Mouse (Mus musculus) heart, adult 9 months (tissue): ENCODE data around the gene Ptprn2.

ENCODE experiments used
- DNase-seq, 2 experiments: peaks; one replicate each; pipeline ENCODE4 v3.0.0; 2022; ENCODE audit warnings: low spot score in 2 of 2

The Ptprn2 gene

DNA sequence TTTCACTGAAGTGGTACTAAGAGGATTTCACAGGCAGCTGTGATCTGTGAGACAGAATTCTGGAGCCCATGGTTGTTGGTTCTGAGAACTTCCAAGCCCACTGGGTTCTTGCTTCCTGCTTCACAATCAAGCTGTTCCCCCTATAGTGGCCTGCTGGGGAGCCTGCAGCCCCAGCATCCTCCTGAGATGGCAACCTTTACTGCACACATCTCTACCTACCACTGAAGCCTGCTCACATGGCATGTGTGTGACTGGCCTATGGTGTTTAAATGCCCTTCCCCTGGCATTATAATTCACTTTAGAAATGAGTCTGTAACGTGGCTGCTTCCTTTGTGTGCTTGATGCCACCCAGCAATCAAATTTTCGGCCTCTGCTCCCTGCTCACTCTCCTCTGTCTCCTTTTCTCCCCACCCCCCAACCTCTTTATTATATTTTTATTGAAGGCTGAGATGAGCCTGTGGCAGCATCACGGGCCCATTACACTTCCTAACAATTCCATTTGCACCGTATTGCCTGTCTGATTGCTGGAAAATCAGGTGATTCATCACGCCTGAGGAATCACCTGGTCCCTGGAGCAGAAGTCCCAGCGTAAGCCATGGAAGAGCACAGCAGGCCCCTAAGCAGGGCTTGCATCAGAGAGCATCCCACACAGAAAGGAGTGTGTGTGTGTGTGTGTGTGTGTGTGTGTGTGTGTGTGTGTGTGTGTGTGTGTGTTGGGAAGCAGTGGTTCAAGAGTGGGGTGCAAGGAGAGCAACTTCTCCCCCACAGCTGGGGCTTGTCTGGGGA, 402.2 kb downstream of the Ptprn2 start:
- DNase-seq: no peak

DNA sequence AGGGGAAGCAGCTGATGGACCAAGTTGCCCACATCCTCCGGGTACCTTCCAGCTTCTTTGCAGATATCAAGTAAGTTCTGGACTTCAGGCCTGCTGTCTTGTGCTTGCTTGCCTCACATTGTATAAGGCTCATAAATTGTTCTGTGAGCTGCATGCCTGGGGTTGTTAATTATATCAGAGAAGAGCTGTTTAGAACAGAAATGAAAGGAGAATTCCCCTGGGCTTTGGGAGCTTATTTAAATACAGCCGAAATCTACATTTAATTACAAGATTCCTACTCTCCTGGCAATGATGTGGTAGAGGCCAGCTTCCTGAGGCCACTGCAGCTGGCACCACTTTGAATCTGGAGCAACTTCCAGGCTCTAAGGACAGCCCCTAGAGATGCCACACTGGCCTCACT, 403.3 kb downstream of the Ptprn2 start:
- DNase-seq: no peak

DNA sequence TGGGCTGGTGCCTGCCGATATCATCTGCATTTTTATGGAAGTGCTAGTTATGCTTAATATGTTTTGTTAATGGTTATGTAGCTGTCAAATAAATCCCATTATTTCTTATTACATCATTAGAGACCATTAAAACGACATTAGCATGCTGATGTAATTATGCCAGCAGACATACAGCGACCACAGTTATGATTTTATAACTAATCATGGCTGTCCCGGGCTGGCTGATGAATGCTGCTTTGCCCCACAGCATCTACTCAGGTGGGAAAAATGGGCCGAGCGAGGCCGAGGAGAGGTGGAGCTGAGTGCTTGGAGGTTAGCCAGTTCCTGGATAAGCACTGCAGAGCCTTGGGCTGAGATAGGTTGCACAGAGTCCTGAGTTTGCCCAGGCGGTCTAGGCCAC, 407.1 kb downstream of the Ptprn2 start:
- no peak for DNase-seq

DNA sequence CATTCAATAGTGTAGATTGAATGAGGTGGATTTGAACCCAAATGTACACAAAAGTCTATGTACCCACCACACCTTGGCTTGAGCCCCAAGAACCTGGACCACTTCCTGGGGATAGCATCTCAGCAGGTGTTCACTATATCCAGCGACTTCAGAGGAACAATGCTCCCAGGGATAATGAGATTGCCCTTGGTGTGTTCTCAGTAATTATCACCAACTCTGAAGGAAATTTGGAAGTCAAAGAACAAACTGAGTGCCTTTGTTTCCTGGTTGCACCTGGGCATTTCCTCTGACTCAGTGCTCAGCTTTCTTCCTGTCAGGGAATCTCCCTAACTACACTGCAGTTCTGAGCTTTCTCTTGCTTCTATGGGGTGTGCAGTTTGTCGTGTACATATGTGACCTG, 411.1 kb downstream of the Ptprn2 start:
- DNase-seq: no peak

DNA sequence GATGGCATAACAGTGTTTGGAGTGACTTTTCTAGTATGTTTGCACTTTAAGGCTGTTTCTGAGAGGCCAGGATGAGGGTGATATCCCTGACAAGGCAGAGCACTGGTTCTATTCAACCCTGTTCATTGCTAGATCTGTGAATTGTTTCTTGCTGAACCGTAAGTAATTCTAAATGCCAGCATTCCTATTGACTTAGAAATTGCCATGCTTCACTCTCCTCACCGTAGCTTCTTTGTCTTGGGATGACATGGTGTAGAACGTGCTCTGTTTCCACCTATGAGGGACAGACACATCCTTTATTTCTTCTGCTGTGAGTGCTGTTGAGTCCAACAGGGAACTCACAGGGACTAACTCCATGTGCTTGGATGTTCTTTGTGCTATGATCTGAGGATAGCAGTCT, 416.3 kb downstream of the Ptprn2 start:
- no peak for DNase-seq

DNA sequence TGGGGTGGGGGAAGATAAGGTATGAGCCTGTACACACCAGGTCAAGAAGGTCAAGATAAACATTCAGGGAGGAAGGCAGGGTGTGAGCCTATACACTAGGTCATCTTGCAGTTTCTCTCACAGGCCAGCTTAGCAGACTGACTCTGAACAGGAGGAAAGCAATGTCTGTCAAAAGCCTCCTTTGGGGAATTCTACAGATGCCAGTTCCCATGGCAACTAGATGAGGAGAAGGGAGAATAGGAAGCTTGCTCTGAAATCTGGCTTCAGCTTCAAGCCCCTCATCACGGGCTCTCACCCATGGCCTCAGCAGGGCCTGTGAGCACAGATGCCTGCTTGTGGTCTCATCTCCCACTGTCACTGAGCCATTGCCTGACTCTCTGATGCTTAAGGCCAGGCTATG, 421.9 kb downstream of the Ptprn2 start:
- no peak for DNase-seq

DNA sequence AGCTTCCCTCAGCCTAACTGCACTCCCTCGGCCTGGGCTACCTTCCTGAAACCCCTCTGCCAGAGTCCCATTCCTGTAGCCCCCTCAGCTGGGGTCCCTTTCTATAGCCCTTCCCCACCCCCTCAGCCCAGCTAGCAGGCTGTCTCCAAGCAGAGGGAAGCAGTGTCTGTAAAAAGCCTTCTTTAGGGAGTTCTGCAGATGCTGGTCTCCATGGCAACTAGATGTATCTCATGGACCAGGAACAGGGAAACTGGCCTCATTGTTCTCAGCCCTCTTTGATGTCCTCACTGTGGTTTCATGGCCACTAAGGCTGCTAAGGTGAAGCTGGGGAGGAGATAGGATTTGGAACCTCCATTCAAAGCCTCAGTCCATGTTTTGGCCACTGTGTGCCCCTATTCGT, 423.1 kb downstream of the Ptprn2 start:
- no peak for DNase-seq

DNA sequence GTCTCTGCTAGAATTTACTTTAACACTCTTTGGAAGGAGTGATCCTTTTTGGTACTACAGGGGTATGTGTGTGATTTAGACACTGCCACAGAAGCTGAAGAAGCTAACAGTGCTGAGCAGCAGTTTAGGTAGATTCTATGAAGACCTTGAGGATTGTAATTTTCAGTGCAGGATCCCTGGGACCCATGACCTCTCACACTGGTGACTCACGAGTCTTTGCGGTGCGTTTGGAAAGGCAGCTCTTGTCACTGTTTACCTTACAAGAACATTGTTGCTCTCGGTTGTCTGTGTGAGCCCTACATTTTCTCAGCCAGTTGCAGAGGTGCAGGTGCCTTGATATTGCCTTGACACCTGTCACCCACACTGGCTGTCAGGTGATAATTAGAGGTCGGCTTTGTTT, 431.3 kb downstream of the Ptprn2 start:
- no peak for DNase-seq

DNA sequence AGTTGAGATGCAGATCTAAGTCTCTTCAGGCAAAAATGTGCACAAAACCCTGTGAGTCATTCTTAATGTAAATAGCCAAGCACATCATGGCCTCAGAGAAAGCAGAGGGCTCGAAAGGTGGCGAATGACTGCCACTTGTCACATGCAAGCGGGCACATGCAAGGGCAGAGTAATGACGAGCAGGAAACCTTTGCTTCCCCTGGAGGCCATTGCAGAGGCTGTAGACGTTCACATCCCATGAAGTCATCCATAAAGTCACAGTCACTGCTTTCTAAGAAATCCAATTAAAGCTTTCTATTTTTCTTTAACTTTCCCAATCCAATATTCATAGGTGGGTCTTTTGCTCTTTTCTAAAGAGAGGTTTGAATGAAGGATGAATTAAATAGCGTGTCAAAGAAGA, 433.7 kb downstream of the Ptprn2 start:
- DNase-seq: no peak

DNA sequence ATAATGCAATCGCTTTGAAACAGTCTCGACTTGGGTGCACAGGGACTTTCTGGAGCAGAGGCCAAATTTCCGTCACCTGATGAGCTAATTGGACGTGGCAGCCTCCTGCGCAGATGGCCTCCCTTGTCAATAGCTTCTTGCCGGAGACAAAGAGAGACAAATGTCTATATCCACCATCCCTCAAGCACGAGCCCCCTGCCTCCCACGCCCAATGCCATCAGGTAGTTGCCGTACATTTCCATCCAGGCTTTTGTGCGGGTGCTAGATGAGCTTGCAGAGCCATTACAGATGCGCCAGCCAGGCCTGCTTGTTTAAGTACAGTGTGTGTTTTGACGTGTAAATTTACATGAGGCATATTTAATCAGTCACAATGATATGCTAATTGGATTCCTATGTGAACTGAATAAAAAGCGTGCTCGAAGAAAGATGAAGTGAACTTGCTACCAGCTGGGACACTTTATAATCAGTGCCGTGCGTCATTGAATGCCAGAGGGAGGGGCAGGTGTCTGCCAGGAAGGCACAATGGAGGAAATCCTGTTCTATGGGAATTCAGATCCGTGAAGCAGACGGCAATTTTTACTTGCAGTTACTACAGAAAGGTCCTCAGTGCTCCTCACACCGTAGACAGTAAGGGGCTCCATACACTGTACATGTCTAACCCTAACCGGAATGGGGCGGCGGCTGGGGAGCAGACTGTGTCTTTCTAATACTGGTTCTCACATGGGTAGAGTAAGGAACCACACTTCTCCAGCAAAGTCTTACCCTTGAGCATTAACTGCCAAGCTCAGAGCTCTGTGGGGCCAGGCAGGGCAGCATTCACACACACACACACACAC, 434.4 kb downstream of the Ptprn2 start:
- no peak for DNase-seq

DNA sequence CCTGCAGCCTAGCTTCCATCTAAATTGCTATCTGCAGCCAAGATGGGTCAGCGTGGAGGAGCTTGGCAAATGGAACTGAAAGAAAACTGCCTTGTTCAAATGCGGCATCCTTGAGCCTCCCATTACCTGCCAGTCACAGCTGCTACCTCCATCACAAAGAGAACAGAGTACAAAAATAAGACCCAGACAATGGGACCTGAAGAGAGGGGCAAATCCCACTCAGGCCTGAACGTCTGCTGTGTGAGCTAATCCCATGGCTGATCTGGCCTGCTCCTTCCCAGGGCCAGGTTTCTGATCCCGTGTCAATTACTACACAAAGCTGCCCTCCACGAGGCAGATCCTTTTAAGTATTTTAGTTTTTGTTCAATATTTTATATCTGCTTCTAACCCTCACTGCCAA, 441.6 kb downstream of the Ptprn2 start:
- DNase-seq: no peak

DNA sequence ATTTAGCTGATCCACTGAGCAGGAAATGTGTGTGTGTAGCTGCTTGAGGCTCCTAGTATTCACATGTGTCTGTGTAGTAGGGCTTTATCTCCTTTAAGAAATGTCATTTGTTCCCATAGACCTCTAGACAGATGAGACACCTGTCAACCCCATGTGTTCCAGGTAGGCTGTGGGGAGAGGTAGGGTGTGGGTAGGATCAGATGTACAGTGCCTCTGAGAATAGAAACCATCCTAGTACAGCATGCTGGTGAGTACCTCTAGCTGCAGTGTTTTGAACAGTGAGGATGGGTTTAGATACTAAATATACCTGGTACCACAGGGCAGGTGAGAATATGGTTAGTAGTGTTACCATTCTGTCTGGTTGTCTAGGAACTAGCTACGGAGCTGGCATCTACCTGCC, 442.0 kb downstream of the Ptprn2 start:
- no peak for DNase-seq

DNA sequence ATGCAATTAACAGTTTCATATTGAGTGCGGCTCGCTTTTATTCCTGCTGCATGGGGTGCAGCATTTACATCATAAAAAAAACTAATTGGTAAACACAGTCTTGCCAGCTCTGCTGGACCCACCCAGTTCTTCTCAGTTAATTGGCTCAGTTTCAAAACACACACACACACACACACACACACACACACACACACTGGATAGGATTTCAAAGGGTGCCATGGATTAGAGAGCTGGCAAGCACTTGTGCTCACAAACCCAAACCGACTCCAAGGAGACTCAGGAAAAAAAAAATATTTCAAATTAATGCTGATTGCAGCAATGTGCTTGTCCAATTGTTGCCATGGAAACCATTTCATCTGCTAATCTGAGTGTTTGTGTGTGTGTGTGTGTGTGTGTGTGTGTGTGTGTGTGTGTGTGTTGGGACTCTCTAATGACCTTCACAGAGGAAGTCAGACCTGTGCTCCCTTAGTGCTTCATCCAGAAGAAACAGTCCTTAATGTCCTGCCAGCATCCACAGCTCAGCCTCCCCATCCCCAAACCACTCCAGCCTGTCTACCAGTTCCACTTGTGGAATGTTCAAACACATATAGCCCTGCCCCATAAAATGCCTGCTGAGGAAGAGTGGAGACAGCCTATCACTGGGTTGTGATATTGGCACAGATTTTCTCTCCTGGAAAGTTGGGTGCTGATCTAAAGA, 452.8 kb downstream of the Ptprn2 start:
- DNase-seq: no peak

DNA sequence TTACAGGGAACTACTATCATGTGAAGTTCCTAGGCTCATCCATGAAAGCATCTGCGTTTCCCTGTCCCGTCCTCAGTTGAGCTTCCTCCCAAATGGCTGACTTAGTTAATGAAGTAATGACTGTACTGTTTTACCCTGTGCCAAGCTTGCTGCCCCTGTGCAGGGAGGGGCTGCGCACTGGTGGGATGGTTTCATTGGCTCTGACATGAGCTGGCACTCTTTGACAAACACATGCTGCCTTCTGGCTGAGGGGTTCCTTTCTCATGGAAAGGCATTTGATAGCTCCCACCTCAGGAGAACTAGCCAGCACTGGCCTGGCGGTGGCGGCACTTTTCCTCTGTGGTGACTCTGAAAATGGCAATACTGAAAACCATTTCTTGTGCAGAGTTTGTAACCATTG, 458.4 kb downstream of the Ptprn2 start:
- DNase-seq: no peak

DNA sequence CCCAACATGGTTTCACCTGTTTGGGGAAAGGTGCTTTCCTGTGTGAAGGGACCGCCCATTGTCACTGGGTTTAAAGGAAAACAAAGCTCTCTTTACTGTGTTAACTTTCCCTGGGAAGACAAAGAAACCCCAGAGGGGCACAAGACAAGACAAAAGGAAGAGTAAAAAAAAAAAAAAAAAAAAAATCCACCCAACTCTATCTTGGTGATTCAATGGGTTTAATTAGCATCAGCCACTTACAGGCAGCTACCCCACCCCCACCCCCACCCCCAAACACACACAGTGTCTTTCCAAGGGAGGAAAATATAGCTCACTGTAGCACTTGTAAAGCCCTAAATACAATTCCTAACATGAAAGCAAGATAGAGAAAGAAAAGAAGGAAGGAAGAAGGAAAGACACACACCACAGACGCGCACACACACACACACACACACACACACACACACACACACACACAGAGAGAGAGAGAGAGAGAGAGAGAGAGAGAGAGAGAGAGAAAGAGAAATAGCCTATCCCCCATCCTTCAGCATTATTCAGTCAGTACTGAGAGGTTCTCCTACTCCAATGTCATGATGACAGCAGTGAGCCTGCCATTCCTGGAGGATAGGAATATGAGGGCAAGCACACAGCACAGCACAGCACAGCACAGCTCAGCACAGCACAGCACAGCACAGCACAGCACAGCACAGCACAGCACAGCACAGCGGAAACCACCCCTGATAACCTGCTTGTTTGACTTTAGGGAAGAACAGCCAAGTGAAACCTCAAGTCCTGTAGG, 462.8 kb downstream of the Ptprn2 start:
- no peak for DNase-seq

DNA sequence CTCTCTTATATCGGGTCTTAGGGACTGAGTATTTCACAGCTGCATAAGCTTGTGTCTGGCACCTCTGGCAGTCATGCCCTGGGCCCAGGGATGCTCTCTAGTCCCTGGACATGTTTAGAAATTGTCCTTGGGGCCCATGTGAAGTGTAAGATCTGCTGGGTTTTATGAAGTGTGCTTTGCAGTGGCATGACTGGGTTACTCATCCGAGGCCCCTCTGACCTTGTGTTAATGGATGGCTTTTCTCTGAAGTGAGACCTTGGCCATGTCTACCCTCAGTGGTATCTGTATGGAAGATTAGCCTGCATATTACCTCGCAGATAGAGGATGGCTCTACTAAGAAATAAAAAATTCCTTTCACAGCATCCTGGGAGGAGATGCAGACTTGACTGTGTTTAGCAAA, 464.2 kb downstream of the Ptprn2 start:
- DNase-seq: no peak

DNA sequence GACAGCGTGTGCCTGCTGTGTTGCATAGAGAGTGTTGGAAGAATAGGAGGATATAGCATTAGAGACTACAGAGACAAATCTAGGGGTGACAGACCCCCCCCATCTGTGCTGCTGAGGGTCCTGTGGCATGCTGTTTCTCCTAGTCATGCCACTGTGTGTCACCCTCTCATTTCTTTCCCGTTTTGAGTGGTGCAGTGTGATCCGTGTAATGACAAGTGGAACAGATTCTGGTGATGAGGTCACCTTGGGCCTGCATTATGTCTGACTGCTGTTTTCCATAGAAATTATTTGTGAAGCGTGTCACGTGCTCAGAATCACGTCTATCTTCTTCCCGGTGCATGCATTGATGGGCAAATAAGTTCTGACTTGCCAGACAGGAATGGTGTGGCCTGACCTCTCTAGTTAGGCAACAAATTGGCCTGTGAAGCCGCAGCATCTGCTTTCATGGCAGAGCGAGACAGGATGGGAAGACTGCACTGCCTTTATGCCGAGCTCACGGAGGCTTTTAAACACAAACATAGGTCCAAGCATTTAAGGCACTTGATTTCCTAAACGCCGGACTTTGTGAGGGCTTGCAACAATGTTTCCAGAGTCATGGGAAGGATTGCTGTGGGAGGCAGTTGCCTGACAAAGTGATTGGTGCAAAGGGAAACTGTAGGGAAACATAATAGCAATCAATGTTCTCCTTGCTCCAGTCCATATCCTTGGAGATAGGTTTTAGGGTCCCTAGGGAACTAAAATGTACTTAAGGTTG, 467.1 kb downstream of the Ptprn2 start:
- no peak for DNase-seq

DNA sequence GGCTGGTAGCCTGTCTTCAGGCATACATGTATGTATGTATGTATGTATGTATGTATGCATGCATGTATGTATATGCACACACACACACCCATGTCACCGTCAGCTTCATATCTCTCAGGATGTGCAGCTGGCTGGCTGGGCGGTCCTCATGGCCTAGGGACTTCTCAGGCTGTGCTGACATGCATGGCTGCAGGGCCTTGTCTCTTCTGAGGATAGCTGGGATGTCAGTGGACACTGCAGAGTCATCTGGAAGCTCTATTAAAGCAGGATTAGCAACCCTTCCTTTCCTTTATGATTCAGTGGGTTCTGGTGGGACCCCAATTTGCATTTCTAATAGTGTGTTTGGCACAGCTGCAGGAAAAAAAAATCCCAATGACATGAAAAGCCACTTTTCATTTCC, 473.6 kb downstream of the Ptprn2 start:
- DNase-seq: no peak

DNA sequence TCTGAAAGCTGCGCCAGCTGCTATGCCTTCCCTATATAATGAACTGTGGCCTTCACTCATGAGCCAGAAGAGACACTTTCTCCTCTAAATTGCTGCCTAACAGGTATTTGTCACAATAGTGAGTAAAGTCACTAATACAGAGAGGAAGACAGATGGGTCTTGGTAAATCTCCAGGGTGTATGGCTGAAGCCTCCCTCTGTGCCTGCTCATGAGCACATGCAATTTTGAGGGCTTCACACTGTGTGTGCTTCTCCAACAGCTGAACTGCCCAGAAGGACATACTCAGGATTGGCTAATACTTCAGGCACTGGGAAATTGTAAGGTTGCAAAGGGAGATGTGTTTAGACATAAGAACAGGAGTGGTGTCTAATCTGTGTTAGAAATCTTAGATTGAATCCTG, 478.4 kb downstream of the Ptprn2 start:
- no peak for DNase-seq

DNA sequence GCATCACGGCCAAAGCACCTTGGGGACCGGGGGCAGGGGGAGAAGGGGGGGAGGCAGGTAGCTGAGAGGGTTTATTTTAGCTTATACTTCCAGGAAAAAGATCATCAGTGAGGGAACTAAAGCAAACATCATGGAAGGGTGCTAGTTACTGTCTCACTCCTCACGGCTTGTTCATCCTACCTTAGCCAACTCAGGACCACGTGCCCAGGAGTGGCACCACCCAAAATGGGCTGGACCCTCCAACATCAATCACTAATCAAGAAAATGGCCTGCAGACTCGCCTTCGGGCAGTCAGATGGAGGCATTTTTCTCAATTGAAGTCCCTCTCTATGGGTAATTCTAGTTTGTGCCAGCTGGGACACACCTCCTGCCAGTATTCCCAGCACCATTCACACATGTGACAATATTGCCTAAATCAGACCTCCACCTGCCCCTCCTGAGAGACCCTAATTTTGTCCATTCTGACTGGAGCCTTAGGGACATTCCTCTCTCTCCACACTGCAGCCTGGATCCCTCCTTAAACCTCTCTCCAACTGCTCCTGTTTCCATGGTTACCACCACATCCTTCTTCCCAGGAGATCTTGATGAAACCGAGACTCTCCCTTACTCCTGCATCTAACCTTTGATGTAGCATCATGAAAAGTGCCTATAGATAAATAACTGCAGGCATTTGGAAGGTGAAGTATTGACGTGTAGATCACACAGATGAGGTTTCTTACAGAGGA, 482.9 kb downstream of the Ptprn2 start:
- no peak for DNase-seq

DNA sequence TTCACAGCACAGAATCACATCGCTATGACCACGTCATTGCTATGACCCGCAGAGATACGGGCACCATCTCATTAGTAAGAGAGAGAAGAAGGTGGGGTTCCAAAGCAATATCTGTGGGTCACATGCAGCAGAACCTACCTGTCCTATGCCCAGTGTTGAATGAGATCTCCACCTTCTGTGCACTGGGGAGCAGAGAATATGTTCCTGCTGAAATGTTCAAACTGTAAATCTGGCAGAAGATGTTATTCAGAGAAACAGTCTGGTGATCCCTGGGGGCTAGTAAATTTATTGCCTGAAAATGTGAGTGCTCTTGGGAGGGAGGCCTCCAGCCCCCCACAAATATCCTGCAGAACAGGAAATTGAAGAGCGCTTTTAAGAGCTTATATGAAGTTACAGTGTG, 490.0 kb downstream of the Ptprn2 start:
- DNase-seq: no peak
